Mouse (Mus musculus): ENCODE data around the gene Ndufaf1. TPM values are rescaled to one million over a fixed set of nuclear protein-coding genes. Genes with fewer than 3 reads are reported as not detected.
"Not testable (repeated sequence)": the region's sequence is repeated elsewhere in the genome, so short reads cannot be mapped to it uniquely, and the experiment has no call there.

Ndufaf1 gene
- polyA plus RNA-seq, 1 experiment from 2014 or later: 48.1 TPM

DNA sequence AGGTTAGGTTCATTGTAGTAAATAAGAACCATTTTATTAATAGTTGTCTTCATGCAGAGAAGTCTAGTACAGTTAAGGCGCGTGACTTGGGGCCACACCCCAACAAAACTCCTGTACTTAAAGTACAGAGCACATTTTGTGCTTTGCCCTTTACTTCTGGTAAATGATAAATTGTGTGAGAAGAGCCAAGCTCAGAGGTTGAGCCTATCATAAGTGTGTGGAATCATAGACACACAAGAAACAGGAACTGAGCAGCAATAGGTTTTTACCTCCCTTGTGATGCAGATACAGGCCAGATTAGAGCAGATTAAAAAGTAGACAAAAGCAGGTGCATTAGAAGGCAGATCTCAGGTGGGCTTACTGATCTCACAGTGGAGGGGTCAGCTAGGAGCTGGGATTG, 41.3 kb downstream of the Ndufaf1 start:
- WGBS: 93% methylated on average over 2 of the region's 2 CpGs
- no peak for ATAC-seq (ENCODE audit: insufficient read depth, low FRiP score)
- Histone ChIP-seq H3K27me3 (ENCODE audit: control insufficient read depth, insufficient read depth, low read length) (no peaks in the 10 kb centered on the region), H3K4me3 (replicated peaks; ENCODE audit: low read length) (0 out of 2 replicates have a peak overlapping the region, but pooled peaks have one; percentile 5), H3K4me1 (ENCODE audit: control insufficient read depth, insufficient read depth, low read length) (peaks cover 18% of the 10 kb centered on the region), H3K9ac (ENCODE audit: low read length) (0 out of 2 replicates have a peak overlapping the region, but pooled peaks have one; percentile 5), H3K27ac (ENCODE audit: low read length) (no peak overlapping the region), H3K36me3 (ENCODE audit: control insufficient read depth, insufficient read depth, low read length) (no peaks in the 10 kb centered on the region), H3K4me2 (ENCODE audit: low read depth, low read length) (peak overlapping the region; percentile 11; the same call in 1 of the 2 replicates), H3K9me3 (replicated peaks; ENCODE audit: control insufficient read depth, low read length) (no peaks in the 10 kb centered on the region)

DNA sequence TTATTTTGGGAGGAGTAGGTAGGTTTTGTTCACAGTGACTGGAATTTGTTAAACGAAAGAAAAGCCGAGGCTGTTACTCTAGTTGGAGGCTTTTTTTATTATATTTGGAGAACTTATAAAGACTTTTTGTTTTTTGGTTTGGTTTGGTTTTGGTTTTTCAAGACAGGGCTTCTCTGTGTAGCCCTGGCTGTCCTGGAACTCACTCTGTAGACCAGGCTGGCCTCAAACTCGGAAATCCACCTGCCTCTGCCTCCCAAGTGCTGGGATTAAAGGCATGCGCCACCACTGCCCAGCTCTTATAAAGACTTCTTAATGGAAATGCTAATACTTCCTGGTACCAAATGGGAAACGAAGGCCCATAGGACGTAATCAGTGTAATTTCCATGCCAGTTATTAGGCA, 43.6 kb downstream of the Ndufaf1 start:
- Histone ChIP-seq H3K4me1 (ENCODE audit: control insufficient read depth, insufficient read depth, low read length) (peaks cover 18% of the 10 kb centered on the region), H3K9ac (ENCODE audit: low read length) (peak overlapping the region; percentile 79), H3K27ac (ENCODE audit: low read length) (peak overlapping the region; percentile 49; the same call in 1 of the 2 replicates), H3K4me3 (replicated peaks; ENCODE audit: low read length) (peak overlapping the region; percentile 94), H3K4me2 (ENCODE audit: low read depth, low read length) (peak overlapping the region; percentile 84)
- not testable (repeated sequence) for H3K27me3 ChIP-seq (ENCODE audit: control insufficient read depth, insufficient read depth, low read length); ATAC-seq (ENCODE audit: insufficient read depth, low FRiP score); H3K36me3 ChIP-seq (ENCODE audit: control insufficient read depth, insufficient read depth, low read length); H3K9me3 ChIP-seq (replicated peaks; ENCODE audit: control insufficient read depth, low read length)
- 8% methylated on average over 6 of the region's 6 CpGs for WGBS

DNA sequence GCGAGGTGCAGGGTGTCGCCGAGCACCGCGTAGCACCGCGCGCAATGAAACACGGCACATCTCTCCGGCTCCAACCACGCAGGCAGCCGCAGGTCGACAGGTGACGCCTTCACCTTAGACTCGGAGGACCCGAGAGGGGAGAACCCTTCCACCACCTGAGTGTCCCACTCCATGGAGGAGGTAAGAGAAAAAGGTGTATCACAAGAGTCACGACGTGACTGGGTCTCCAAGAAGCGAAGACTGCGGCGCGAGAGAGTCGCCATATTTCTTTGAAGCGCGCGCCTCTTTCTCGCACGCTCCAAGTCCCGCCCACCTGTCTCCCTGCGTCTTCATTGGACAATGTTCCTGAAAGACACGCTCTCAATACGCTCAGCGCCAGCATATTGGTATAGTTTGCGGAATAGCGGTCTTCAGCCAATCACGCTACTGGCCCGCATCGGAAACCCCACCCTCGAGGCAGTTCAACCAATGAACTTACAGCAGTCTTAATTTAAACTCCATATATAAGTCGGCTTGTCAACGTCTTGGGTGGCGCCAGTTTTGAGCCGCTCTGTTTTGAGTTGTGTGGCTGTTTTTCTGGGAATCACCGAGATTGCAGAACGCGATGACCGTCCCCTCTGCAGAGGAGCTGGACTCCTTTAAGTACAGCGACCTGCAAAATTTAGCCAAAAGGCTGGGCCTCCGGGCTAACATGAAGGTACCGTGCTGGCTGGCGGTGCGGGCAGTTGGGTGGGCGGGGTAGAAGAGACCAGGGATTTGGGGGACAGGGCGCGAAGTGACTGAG, 44.2 kb downstream of the Ndufaf1 start, which contains the start of the genes Nusap1 and Oip5:
Gene Nusap1, plus strand, starts transcription at position 100 of the 784 bp plus-strand sequence.
Gene Oip5, minus strand, starts transcription at position 271 of the 784 bp plus-strand sequence.
- WGBS: under 1% methylated on average over 55 of the region's 55 CpGs
- peak within 1 kb of the TSS; percentile 64 for H3K27ac ChIP-seq (ENCODE audit: low read length)
- H3K36me3 ChIP-seq (ENCODE audit: control insufficient read depth, insufficient read depth, low read length): no peaks in the 10 kb centered on the region
- peak within 1 kb of the TSS; percentile 84 for H3K4me2 ChIP-seq (ENCODE audit: low read depth, low read length)
- ATAC-seq (ENCODE audit: insufficient read depth, low FRiP score): peak; percentile 100
- H3K27me3 ChIP-seq (ENCODE audit: control insufficient read depth, insufficient read depth, low read length): no peaks in the 10 kb centered on the region
- H3K4me1 ChIP-seq (ENCODE audit: control insufficient read depth, insufficient read depth, low read length): peaks cover 18% of the 10 kb centered on the region
- peak within 1 kb of the TSS; percentile 94 for H3K4me3 ChIP-seq (replicated peaks; ENCODE audit: low read length)
- H3K9ac ChIP-seq (ENCODE audit: low read length): peak within 1 kb of the TSS; percentile 84
- no peaks in the 10 kb centered on the region for H3K9me3 ChIP-seq (replicated peaks; ENCODE audit: control insufficient read depth, low read length)

DNA sequence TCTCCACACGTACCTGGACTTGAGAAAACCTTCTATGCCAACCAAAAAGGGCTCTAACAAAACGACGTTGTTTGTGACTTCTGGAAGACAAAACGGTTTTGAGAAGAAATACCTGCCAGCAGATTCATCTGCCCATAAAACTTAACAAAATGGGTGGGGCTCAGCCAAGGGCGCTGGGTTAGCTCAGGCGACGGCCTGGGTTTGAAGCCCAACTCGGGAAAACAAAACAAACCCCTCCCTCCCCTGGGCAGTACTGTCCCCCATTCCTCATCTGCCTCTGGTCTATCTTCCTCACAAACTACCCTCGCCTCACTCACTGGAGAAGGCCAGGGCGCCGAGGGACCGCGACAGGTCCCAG, 44.8 kb downstream of the Ndufaf1 start:
- peak overlapping the region; percentile 75 for H3K4me2 ChIP-seq (ENCODE audit: low read depth, low read length)
- peak overlapping the region; percentile 64 for H3K27ac ChIP-seq (ENCODE audit: low read length)
- H3K4me1 ChIP-seq (ENCODE audit: control insufficient read depth, insufficient read depth, low read length): peaks cover 18% of the 10 kb centered on the region
- 0% methylated on average over 13 of the region's 13 CpGs for WGBS
- H3K9me3 ChIP-seq (replicated peaks; ENCODE audit: control insufficient read depth, low read length): no peaks in the 10 kb centered on the region
- peak overlapping the region; percentile 84 for H3K9ac ChIP-seq (ENCODE audit: low read length)
- no peaks in the 10 kb centered on the region for H3K27me3 ChIP-seq (ENCODE audit: control insufficient read depth, insufficient read depth, low read length)
- H3K36me3 ChIP-seq (ENCODE audit: control insufficient read depth, insufficient read depth, low read length): no peaks in the 10 kb centered on the region
- ATAC-seq (ENCODE audit: insufficient read depth, low FRiP score): no peak
- H3K4me3 ChIP-seq (replicated peaks; ENCODE audit: low read length): peak overlapping the region; percentile 94

DNA sequence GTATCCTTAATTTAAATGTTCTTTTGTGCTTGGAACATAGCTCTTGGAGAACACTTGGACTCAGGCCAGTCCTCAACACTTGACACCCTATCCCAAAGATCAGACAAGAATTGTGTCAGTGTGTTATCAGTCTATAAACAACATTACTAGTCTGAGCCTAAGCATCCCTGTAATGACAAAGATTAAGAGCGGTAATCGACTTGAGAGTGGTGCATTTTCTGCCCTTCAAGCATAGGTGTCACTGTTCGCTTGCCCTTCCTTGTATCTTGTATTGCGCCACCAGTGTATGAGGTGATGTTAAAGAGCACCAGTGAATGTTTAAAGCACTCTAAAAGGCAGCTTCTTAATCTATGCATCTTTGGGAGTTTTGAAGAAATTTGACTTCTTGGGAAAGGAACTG, 55.6 kb downstream of the Ndufaf1 start:
- Histone ChIP-seq H3K4me2 (ENCODE audit: low read depth, low read length) (no peak overlapping the region), H3K36me3 (ENCODE audit: control insufficient read depth, insufficient read depth, low read length) (peaks cover 8% of the 10 kb centered on the region), H3K27ac (ENCODE audit: low read length) (no peak overlapping the region), H3K9ac (ENCODE audit: low read length) (no peak overlapping the region), H3K4me3 (replicated peaks; ENCODE audit: low read length) (no peak overlapping the region), H3K4me1 (ENCODE audit: control insufficient read depth, insufficient read depth, low read length) (peaks cover 5% of the 10 kb centered on the region; the same call in 1 of the 2 replicates), H3K9me3 (replicated peaks; ENCODE audit: control insufficient read depth, low read length) (no peaks in the 10 kb centered on the region), H3K27me3 (ENCODE audit: control insufficient read depth, insufficient read depth, low read length) (no peaks in the 10 kb centered on the region)
- 89% methylated on average over 4 of the region's 4 CpGs for WGBS
- no peak for ATAC-seq (ENCODE audit: insufficient read depth, low FRiP score)

Other genes with a start within 250 kb of the Ndufaf1 start
- gene Ino80, start 185.1 kb downstream of the Ndufaf1 start, polyA plus RNA-seq (2015; fragmentation: Nextera tagmentation; extraction: Ambion mirVana): 3.6 and 3.9 TPM in 2 replicates
- 0.18 and 0.24 TPM in 2 replicates for gene Exd1, start 115.2 kb downstream of the Ndufaf1 start, polyA plus RNA-seq (2015; fragmentation: Nextera tagmentation; extraction: Ambion mirVana)
- 92.4 and 110 TPM in 2 replicates for gene Chp1, start 115.1 kb downstream of the Ndufaf1 start, polyA plus RNA-seq (2015; fragmentation: Nextera tagmentation; extraction: Ambion mirVana)
- gene Nusap1, start 44.5 kb downstream of the Ndufaf1 start, polyA plus RNA-seq (2015; fragmentation: Nextera tagmentation; extraction: Ambion mirVana): 62.7 and 65.4 TPM in 2 replicates
- 22.3 and 24.9 TPM in 2 replicates for gene Oip5, start 44.4 kb downstream of the Ndufaf1 start, polyA plus RNA-seq (2015; fragmentation: Nextera tagmentation; extraction: Ambion mirVana)
- gene Rtf1, start 12.2 kb upstream of the Ndufaf1 start, polyA plus RNA-seq (2015; fragmentation: Nextera tagmentation; extraction: Ambion mirVana): 30.3 and 36.8 TPM in 2 replicates
- 7.5 and 7.6 TPM in 2 replicates for gene Itpka, start 79.5 kb upstream of the Ndufaf1 start, polyA plus RNA-seq (2015; fragmentation: Nextera tagmentation; extraction: Ambion mirVana)
- gene Ltk, start 97.6 kb upstream of the Ndufaf1 start, polyA plus RNA-seq (2015; fragmentation: Nextera tagmentation; extraction: Ambion mirVana): 1.7 and 2.1 TPM in 2 replicates
- gene Rpap1, start 124.7 kb upstream of the Ndufaf1 start, polyA plus RNA-seq (2015; fragmentation: Nextera tagmentation; extraction: Ambion mirVana): 26.1 and 26.7 TPM in 2 replicates
- 26.7 and 31.1 TPM in 2 replicates for gene Tyro3, start 134.9 kb upstream of the Ndufaf1 start, polyA plus RNA-seq (2015; fragmentation: Nextera tagmentation; extraction: Ambion mirVana)
- 24.3 and 27.3 TPM in 2 replicates for gene Mga, start 234.4 kb upstream of the Ndufaf1 start, polyA plus RNA-seq (2015; fragmentation: Nextera tagmentation; extraction: Ambion mirVana)